Mouse (Mus musculus) macrophage (primary cell): ENCODE data around the gene Dtd1. TPM values are rescaled to one million over a fixed set of nuclear protein-coding genes. Genes with fewer than 3 reads are reported as not detected.

Experiments used
- H3K27ac ChIP-seq: fragments of 350-480 bp; formaldehyde crosslinking; 2 replicates; pipeline ENCODE4 v1.9.0; 2021
- H3K36me3 ChIP-seq: fragments of 350-480 bp; formaldehyde crosslinking; 2 replicates; pipeline ENCODE4 v1.9.0; 2021; ENCODE audit errors: inconsistent target
- H3K4me3 ChIP-seq: fragments of 350-480 bp; formaldehyde crosslinking; 2 replicates; pipeline ENCODE4 v1.9.0; 2021; ENCODE audit errors: inconsistent target
- H3K79me2 ChIP-seq: fragments of 350-480 bp; formaldehyde crosslinking; 2 replicates; pipeline ENCODE4 v1.9.0; 2021; ENCODE audit errors: inconsistent target
- WGBS: methylation state at CpG from one replicate; pipeline ENCODE4 v1.1.7; 2026; ENCODE audit warnings: inconsistent platforms; ENCODE audit not compliant: missing documents; 5-methylcytosine and 5-hydroxymethylcytosine counted together
- polyA plus RNA-seq: library from polyadenylated mRNA; stranded (reverse); fragments of 250-400 nt; gene quantifications from 3 replicates; pipeline ENCODE4 v1.2.4, GENCODE M21; 2018; ENCODE audit warnings: inconsistent platforms

Gene Dtd1
- polyA plus RNA-seq, 1 experiment from 2014 or later = 8.4 TPM

GRCm38 (mm10) chr2:144670289-144670930 lies 70.7 kb downstream of the Dtd1 start:
- Histone ChIP-seq H3K36me3 (no peaks in the 10 kb centered on the region), H3K4me3 (no peak overlapping the region), H3K79me2 (no peaks in the 10 kb centered on the region), H3K27ac (peak overlapping the region; percentile 33)
- WGBS = 93% methylated on average over 5 of the region's 5 CpGs

GRCm38 (mm10) chr2:144672397-144672796 lies 72.7 kb downstream of the Dtd1 start:
- Histone ChIP-seq H3K36me3 (no peaks in the 10 kb centered on the region), H3K27ac (no peak overlapping the region), H3K4me3 (no peak overlapping the region), H3K79me2 (no peaks in the 10 kb centered on the region)
- WGBS = 88% methylated on average over 5 of the region's 5 CpGs

- no peaks in the 10 kb centered on the region for H3K79me2 ChIP-seq
- H3K36me3 ChIP-seq = no peaks in the 10 kb centered on the region
- no peak overlapping the region for H3K27ac ChIP-seq
- WGBS = 91% methylated on average over 13 of the region's 13 CpGs
- H3K4me3 ChIP-seq = no peak overlapping the region
These were observed 77.0 kb downstream of the Dtd1 start for GRCm38 (mm10) chr2:144676546-144677228.

- Histone ChIP-seq H3K4me3 (no peak overlapping the region), H3K36me3 (no peaks in the 10 kb centered on the region)
- 96% methylated on average over 2 of the region's 2 CpGs for WGBS
These were observed 77.5 kb downstream of the Dtd1 start for GRCm38 (mm10) chr2:144677229-144677571.

GRCm38 (mm10) chr2:144678779-144679178 lies 79.1 kb downstream of the Dtd1 start:
- H3K36me3 ChIP-seq = no peaks in the 10 kb centered on the region
- no peak overlapping the region for H3K4me3 ChIP-seq
- H3K27ac ChIP-seq = no peak overlapping the region
- 91% methylated on average over 6 of the region's 6 CpGs for WGBS
- H3K79me2 ChIP-seq = no peaks in the 10 kb centered on the region

More at GRCm38 (mm10) chr2:144677229-144677571, 77.5 kb downstream of the Dtd1 start:
- no peaks in the 10 kb centered on the region for H3K79me2 ChIP-seq
- no peak overlapping the region for H3K27ac ChIP-seq

- 76% methylated on average over 3 of the region's 3 CpGs for WGBS
- Histone ChIP-seq H3K4me3 (no peak overlapping the region), H3K27ac (no peak overlapping the region), H3K79me2 (no peaks in the 10 kb centered on the region), H3K36me3 (no peaks in the 10 kb centered on the region)
These were observed 79.7 kb downstream of the Dtd1 start for GRCm38 (mm10) chr2:144679394-144679793.

GRCm38 (mm10) chr2:144692219-144692732 lies 92.6 kb downstream of the Dtd1 start:
- no peaks in the 10 kb centered on the region for H3K36me3 ChIP-seq
- no peak overlapping the region for H3K4me3 ChIP-seq
- H3K27ac ChIP-seq = no peak overlapping the region
- no peaks in the 10 kb centered on the region for H3K79me2 ChIP-seq
- WGBS = 83% methylated on average over 8 of the region's 8 CpGs

GRCm38 (mm10) chr2:144692777-144693176 lies 93.1 kb downstream of the Dtd1 start:
- WGBS = 95% methylated on average over 2 of the region's 2 CpGs
- H3K79me2 ChIP-seq = no peaks in the 10 kb centered on the region
- no peaks in the 10 kb centered on the region for H3K36me3 ChIP-seq
- no peak overlapping the region for H3K4me3 ChIP-seq
- no peak overlapping the region for H3K27ac ChIP-seq

- no peak overlapping the region for H3K4me3 ChIP-seq
- WGBS = 70% methylated on average over 2 of the region's 2 CpGs
- no peaks in the 10 kb centered on the region for H3K79me2 ChIP-seq
- H3K27ac ChIP-seq = no peak overlapping the region
- H3K36me3 ChIP-seq = no peaks in the 10 kb centered on the region
These were observed 95.2 kb downstream of the Dtd1 start for GRCm38 (mm10) chr2:144694923-144695322.

GRCm38 (mm10) chr2:144698046-144698445 lies 98.3 kb downstream of the Dtd1 start:
- Histone ChIP-seq H3K36me3 (no peaks in the 10 kb centered on the region), H3K27ac (no peak overlapping the region), H3K4me3 (no peak overlapping the region), H3K79me2 (no peaks in the 10 kb centered on the region)
- WGBS = 88% methylated on average over 12 of the region's 12 CpGs

GRCm38 (mm10) chr2:144700608-144701007 lies 100.9 kb downstream of the Dtd1 start:
- no peaks in the 10 kb centered on the region for H3K79me2 ChIP-seq
- H3K4me3 ChIP-seq = no peak overlapping the region
- WGBS = 94% methylated on average over 11 of the region's 11 CpGs
- H3K36me3 ChIP-seq = no peaks in the 10 kb centered on the region
- H3K27ac ChIP-seq = no peak overlapping the region

- no peak overlapping the region for H3K4me3 ChIP-seq
- 100% methylated on average over 3 of the region's 3 CpGs for WGBS
These were observed 101.9 kb downstream of the Dtd1 start for GRCm38 (mm10) chr2:144701415-144702149.

GRCm38 (mm10) chr2:144709285-144709684 lies 109.6 kb downstream of the Dtd1 start:
- WGBS = 95% methylated on average over 1 of the region's 1 CpGs
- Histone ChIP-seq H3K79me2 (no peaks in the 10 kb centered on the region), H3K36me3 (no peaks in the 10 kb centered on the region), H3K4me3 (no peak overlapping the region), H3K27ac (no peak overlapping the region)

More at GRCm38 (mm10) chr2:144701415-144702149, 101.9 kb downstream of the Dtd1 start:
- Histone ChIP-seq H3K36me3 (no peaks in the 10 kb centered on the region), H3K27ac (no peak overlapping the region), H3K79me2 (no peaks in the 10 kb centered on the region)

- 95% methylated on average over 2 of the region's 2 CpGs for WGBS
- H3K79me2 ChIP-seq = no peaks in the 10 kb centered on the region
These were observed 110.0 kb downstream of the Dtd1 start for GRCm38 (mm10) chr2:144709704-144710103.

GRCm38 (mm10) chr2:144714596-144714995 lies 114.9 kb downstream of the Dtd1 start:
- Histone ChIP-seq H3K79me2 (no peaks in the 10 kb centered on the region), H3K27ac (no peak overlapping the region), H3K4me3 (no peak overlapping the region), H3K36me3 (no peaks in the 10 kb centered on the region)
- 44% methylated on average over 2 of the region's 2 CpGs for WGBS

More at GRCm38 (mm10) chr2:144709704-144710103, 110.0 kb downstream of the Dtd1 start:
- no peaks in the 10 kb centered on the region for H3K36me3 ChIP-seq
- no peak overlapping the region for H3K4me3 ChIP-seq
- no peak overlapping the region for H3K27ac ChIP-seq
